Mouse (Mus musculus): Measurements from ENCODE around the gene Gm10985. TPM values are rescaled to one million over a fixed set of nuclear protein-coding genes. Genes with fewer than 3 reads are reported as not detected.

Gene Gm10985
- total RNA-seq (2021), result not detected

DNA sequence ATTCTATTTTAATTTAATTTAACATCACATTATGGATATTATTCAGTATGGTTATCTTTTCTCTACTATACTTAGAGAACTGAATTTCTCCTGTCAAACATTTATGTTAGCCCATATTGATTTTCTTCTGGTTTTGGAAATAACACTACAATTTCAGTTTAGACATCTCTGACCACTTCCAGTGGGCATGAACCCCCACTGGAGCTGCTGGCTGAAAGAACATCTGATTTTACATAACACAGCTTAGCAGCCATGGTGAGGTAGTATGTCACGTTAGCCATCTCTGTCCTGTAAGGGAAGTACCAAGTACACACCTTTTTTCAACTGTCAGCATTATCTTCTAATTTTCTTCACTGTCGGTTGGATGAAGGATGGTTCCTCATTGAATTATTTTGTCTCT is at the start of gene Gm10985:
Gm10985 (plus strand) TSS at position 301 of the 400 bp plus-strand sequence.
- DNase-seq (ENCODE audit: low spot score), result no peak
- intact Hi-C loops (cut with DNase I), result no loop called here

DNA sequence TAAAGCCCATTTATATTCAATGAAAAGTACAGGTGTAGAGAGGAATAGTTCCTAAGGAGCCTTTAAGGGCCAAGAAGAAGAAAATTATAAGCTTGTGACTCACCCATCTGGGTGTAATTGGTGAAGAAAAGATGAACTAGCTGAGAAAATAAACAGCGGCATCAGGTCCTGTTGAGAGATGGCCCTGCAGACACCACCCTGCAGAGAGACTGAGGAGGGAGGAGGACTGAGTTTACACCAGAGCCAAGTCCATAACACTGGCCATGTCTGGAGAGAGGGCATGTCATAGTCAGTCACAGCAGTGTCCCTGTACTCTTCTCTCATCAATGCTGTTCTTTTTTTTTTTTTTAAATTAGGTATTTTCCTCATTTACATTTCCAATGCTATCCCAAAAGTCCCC is 48.0 kb upstream of the Gm10985 start:
- DNase-seq (ENCODE audit: low spot score), result no peak
- intact Hi-C loops (cut with DNase I), result no loop called here

DNA sequence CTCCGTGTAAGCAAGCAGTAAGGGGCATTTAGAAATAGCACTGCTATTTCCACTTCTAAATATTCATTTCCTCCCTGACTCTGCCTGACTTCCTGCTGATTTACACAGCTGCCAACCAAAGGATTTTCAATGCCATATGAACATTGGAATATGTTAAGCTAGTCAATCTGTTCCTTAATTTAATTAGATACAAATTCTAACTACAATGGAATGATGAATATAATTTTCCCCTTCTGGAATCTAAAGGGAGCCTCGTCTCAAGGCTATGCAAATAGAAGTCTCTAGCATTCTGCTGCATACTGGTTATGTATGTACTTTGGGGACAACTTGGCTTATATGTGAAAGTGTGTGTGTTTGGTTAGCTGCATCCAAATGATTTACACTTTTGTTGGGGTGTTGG is 45.2 kb upstream of the Gm10985 start:
- no peak for DNase-seq (ENCODE audit: low spot score)
- intact Hi-C loops (cut with DNase I), result no loop called here

DNA sequence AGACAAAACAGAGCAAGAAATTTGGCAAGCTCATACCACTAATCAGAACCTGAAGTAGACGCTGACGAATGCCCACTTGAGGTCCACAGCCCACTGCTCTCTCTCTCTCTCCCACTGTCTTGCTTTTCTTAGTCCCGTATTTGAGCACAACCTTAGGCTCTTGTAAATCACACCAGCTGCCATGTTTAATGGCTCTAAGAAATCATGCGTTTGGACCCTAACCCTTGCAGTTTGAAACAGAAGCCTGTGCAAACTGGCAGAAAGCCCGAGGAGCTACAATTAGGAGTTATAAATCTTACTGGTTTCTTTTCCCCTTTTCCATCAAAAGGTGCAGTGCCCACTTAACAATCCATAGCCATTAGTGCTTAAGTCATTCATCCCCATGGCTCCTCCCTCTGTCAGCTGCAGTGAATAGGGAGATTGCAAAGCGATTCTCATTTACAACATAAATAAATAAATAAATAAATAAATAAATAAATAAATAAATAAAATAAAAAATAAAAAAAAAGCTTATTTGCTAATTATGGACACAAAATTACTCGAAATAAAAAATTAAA is 31.4 kb upstream of the Gm10985 start:
- intact Hi-C loops (cut with DNase I), result no loop called here
- no peak for DNase-seq (ENCODE audit: low spot score)

DNA sequence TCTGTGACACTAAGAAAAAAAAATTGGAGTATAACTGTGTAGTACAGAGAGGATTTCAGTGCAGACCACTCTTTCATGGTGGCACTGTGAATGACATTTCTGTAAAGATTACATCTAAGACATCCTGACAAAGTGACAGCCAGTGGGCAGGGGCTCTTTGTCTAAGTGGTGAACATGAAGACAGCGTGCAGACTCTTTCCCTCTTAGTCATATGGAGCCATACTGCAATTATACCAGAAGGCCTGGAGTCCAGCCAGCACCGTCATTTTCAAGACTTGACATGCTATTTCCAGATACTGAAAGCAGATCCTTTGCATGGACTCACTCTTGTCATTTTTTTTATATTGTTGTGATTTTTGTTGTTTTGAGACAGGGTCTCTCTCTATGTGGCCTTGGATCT is 10.6 kb upstream of the Gm10985 start:
- no peak for DNase-seq (ENCODE audit: low spot score)
- intact Hi-C loops (cut with DNase I), result no loop called here

DNA sequence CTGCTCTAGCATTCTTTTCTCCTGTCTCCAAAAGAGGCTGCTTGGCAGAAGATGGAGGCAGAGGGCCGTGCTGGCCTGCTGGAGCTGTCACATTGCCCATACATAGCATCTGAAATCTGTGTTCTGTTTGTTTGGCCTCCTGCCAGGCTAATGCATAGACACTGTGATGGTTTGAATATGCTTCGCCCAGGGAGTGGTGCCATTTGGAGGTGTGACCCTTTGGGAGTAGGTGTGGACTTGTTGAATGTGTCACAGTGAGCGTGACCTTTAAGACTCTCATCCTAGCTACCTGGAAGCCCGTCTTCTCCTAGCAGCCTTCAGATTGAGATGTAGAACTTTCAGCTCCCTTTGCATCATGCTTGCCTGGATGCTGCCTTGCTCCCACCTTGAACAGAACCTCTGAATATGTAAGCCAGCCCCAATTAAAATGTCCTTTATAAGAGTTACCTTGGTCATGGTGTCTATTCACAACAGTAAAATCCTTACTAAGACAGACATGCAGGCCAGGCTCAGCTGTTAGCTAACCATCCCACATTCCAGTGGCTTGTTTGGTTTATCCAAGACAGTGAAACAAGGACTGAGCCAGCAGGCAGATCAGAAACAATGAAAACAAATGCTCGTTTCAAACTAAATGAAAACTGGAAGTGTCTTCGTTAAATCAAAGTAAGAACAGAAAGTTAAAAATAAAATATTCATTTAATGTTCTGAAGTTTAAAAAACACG is 1.5 kb downstream of the Gm10985 start:
- intact Hi-C loops (cut with DNase I), result no loop called here
- no peak for DNase-seq (ENCODE audit: low spot score)

DNA sequence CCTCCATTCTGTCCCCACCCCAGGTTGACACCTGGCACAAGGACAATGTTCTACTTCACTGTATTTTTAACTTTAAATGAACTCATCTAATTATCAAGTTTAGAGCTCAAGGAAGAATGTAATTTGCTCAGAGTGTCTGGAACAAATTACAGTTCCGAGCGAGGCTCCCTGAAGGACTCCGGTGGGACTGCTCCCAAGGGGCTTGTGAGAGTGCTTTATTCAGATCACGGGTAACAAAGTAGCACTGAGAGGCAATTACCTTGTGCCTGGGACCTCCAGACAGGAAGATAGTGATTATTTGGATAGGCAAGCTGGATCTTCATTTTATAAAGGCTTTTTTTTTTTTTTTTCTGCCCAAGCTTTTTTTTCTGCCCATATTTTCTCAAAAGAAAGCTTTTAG is 2.8 kb downstream of the Gm10985 start:
- intact Hi-C loops (cut with DNase I), result no loop called here
- DNase-seq (ENCODE audit: low spot score), result no peak

DNA sequence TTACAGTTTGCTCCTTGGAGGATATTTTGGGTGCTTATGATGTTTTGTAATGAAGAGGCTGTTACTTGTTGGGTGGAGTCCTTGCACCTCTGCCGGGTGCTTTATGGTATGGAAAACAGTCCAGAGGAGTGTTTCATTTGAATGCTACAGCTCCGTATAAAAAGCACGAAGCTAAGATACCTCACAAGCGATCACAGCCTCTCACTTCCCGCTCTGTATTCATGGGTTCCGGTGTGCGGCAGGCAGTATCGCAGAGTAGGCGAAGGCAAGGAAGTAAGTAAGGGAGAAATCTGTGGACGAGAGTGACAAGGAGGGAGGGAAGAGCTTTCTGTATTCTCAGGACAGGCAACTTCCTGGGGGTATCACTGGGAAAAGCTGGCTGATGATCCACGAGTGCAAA is 3.4 kb downstream of the Gm10985 start:
- intact Hi-C loops (cut with DNase I), result no loop called here
- DNase-seq (ENCODE audit: low spot score), result no peak

DNA sequence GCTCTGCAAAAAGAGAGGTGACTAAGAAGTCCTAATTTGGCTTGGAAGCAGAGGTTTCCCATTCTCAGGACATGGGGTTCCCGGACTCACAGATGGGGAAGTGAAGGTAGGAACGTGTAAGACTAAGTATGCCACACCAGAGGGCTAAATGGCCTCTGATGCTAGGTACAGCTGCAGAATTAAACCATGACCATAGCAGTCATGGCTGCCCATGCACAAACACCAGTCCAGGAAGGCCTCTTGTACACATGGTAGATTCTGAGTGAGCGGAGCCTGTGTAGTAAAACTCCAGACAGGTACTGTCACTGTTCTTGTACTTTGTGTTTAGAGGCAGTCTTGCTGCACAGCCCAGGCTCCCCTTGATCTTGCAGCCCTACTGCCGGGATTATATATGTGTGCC is 9.4 kb downstream of the Gm10985 start:
- intact Hi-C loops (cut with DNase I), result no loop called here
- no peak for DNase-seq (ENCODE audit: low spot score)

DNA sequence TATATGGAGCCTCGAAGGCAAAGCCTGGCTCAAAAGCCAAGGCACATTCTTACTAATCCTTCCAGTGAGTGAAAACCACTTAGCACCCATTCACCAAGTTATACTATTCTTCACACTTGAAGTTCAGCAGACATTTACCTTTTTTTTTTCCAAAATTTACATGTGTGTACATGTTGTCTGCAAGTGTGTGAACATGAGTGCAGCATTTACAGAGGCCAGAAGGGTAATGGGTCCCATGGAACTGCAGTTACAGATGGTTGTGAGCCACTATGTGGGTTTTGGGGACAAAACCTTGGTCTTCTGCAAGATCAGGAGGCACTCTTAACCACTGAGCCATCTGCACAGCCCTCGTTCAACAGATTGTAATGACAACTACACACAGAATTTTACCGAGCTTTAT is 9.9 kb downstream of the Gm10985 start:
- no peak for DNase-seq (ENCODE audit: low spot score)
- intact Hi-C loops (cut with DNase I), result no loop called here

DNA sequence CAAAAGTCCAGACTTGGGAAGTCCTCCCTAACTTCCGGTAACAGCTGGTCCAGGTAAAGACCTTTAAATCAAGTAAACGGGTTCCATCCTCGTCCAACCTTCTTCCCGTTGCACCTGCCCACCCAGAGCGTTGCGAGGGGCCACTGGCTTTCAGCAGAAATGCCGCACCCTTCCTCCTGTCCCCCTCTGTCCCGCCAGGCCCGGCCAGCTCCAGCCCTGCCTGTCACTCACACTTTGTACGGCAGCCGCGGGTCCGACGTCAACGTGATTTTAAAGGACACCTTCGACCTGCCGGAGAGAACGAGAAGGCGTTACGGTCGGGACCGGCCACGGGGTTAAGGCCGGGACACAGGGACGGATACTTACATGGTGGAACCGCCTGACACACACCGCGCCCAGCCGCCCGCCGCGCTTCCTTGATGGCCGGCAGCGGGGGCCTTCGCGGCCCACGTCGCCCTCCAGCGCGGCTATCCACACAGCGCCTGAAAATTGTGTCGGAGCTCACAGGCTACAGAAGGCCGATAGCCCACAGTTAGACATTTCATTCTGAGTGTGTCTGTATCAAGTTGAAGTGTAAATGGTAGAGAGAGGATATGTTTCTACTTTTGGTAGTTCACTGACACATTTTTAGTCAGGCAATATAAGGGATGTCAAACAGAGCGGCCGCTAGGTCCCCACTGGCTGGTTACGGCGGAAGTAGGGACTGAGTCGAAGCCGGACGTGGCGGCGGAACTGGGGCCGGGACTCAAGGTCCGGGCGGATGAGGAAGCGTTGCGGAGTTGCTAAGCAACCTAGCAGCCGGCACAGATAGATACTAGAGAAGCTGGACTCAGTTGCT is 18.7 kb downstream of the Gm10985 start, which contains the start of gene Ufm1:
Ufm1 (minus strand) TSS at position 448 of the 838 bp plus-strand sequence.
- peak; percentile 87 for DNase-seq (ENCODE audit: low spot score)
- intact Hi-C loops (cut with DNase I), result loop anchor here (5.0 to 10.0 kb wide), 3 partner anchors 401 to 941 kb away; partner anchors contain the start of genes Nhlrc3, Proser1 and Rfxap

DNA sequence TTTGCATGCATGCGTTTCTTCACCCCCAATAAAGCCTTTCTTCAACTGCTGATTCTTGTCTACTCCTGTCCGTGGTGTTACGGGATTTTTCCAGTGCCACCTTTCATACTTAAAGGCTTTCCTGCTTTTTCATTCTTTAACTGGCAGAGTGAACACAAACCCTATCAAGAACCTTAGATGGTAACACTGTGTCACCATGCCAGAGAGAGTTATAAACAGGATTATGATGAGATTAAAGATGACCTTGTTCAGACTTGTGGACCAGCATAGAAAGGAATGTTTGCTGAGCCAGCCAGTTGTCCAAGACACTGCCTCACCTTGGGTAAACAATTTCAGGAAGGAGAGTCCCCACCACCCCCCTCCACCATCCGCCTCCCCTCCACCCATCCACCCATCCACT is 23.3 kb downstream of the Gm10985 start:
- intact Hi-C loops (cut with DNase I), result loop anchor here (10.0 kb wide), 1 partner anchor 937 kb away; the partner anchor contains the start of gene Rfxap
- no peak for DNase-seq (ENCODE audit: low spot score)

DNA sequence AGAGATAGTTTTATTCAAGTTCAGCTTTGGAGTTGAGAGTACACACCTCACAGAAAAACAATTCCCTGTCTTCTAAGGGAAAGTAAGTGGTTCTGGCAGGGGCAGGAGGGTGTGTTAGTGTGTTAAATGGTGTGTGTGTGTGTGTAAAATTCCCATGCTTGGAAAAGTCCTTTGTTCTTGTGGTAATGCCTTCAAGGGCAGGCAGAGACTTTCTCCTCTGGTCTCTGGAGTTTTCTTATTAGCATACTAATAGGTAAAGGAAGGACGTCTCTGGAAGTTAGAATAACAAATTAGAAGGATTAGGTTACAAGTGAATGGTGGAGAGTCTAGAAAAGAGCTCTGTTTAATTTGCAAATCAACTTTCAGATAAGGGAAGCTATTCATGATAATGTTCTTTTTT is 24.4 kb downstream of the Gm10985 start:
- DNase-seq (ENCODE audit: low spot score), result no peak
- intact Hi-C loops (cut with DNase I), result loop anchor here (10.0 kb wide), 1 partner anchor 936 kb away; the partner anchor contains the start of gene Rfxap

DNA sequence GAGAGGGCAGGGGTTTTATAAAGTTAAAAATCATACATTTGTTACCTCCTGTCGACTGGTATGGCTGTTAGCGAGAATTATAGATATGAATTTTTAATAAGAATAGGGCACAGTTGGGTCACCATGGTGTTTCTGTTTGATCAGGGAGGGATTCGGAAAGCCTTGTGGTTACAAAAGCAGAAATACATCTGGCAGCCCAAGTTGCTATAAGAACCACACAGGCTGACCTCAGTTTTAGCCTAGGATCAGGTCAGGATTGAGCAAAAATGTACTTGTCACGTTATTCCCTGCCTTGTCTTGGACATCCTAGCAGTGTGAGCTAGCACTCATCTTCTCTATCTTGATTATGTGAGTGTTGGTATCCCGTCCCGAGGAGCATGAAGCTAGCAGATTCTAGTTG is 25.6 kb downstream of the Gm10985 start:
- intact Hi-C loops (cut with DNase I), result no loop called here
- no peak for DNase-seq (ENCODE audit: low spot score)

DNA sequence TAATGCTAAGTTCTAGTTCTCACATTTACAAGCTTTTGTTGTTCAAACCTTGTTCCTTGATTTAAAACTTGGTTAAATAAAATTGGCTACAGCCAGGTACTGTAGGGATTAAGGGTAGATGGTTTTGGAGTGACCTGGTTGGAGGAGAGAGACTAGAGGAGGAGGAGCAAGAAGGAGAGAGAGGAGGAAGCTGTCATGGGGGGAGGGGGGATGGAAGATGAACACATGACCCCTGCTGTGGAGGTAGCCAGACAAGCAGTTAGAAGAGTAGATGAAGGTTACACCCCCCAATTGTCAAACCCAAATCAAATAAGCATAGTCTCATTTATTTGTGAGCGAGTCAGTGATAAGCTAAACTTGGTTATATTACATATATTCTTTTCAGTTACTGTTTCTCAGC is 26.7 kb downstream of the Gm10985 start:
- intact Hi-C loops (cut with DNase I), result no loop called here
- no peak for DNase-seq (ENCODE audit: low spot score)

DNA sequence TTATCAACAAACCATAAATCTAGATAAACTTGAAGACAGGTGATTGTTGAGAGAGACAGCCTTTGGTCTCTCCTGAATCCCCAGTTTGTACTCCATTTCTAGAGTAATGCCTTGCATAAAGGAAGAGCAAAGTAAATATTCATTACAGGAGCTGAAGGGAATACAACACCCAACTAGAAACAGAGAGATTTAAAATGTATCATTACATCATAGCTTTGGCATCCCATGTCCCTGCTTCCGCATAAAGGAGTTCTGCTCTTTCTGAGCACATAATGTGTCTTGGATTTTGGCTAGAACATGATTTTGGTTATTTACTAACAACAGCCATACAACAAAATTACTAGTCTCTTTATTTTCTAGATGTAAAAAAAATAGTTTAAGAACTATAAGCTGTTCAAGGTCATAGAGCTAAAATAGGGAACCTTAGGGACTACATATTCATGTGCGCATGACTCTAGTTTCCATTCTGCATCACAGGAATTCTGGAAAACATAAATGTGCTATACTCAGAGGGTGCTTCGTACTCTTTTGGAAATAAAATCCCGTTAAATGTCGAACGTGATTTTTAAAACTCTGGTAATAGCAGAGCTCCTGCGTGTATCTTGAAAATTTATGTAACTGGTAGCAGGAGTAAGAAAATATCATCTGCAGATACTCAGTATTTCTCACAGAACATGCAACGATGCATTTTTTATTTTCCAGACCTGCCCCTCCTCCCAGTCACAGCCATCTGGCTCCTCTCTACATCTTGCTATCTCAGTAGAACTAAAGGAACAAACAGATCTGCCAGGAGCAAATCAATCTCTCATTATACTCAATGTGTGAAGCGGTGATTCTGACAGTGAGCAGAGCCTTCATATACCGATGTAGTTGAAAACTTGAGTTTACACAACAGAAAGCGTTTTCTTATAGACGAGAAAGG is 46.0 kb downstream of the Gm10985 start:
- intact Hi-C loops (cut with DNase I), result no loop called here
- no peak for DNase-seq (ENCODE audit: low spot score)

Data from heart, postnatal 25 days (tissue).